Mouse (Mus musculus) spleen, adult 2 months (tissue): ENCODE data around the gene Tollip. TPM values are rescaled to one million over a fixed set of nuclear protein-coding genes. Genes with fewer than 3 reads are reported as not detected.

Experiments
- DNase-seq, 2 experiments: peaks; one replicate each; pipeline versions ENCODE4 v3.0.0 to v3.0.0-alpha.2; 2012 to 2021; ENCODE audit warnings: low spot score in 2 of 2, low read depth in 1 of 2
- H3K27ac ChIP-seq: fragments of 200-500 bp; 2 replicates; pipeline ENCODE4 v1.5.1; 2012; ENCODE audit warnings: low read length, inconsistent platforms; ENCODE audit not compliant: insufficient read depth
- H3K27me3 ChIP-seq: fragments of 200-500 bp; 2 replicates; pipeline ENCODE4 v1.6.1; 2012; ENCODE audit warnings: mild to moderate bottlenecking, moderate library complexity, low read length, inconsistent platforms; ENCODE audit not compliant: control insufficient read depth, insufficient read depth
- H3K36me3 ChIP-seq: fragments of 200-500 bp; 2 replicates; pipeline ENCODE4 v1.6.1; 2012; ENCODE audit warnings: mild to moderate bottlenecking, low read length, inconsistent platforms; ENCODE audit not compliant: control insufficient read depth, insufficient read depth
- H3K4me1 ChIP-seq: fragments of 200-500 bp; 2 replicates; pipeline ENCODE4 v1.6.1; 2011; ENCODE audit warnings: inconsistent platforms; ENCODE audit not compliant: control insufficient read depth, insufficient read depth, insufficient read length
- H3K4me3 ChIP-seq: fragments of 200-500 bp; 2 replicates; pipeline ENCODE4 v1.5.1; 2011; ENCODE audit warnings: mild to moderate bottlenecking, inconsistent platforms; ENCODE audit not compliant: insufficient read depth, insufficient read length; ENCODE audit errors: extremely low read depth
- CTCF ChIP-seq: fragments of 200-500 bp; IDR thresholded peaks from 2 replicates; pipeline ENCODE4 v1.5.1; 2011; ENCODE audit warnings: mild to moderate bottlenecking, inconsistent platforms; ENCODE audit not compliant: insufficient read depth, insufficient read length, insufficient replicate concordance; ENCODE audit errors: extremely low read depth
- POLR2A ChIP-seq: fragments of 200-500 bp; IDR thresholded peaks from 2 replicates; pipeline ENCODE4 v1.6.1; 2011; ENCODE audit warnings: low read depth, low read length, inconsistent platforms
- WGBS: fragments of 180-500 bp; shearing (Covaris S2); methylation state at CpG from one replicate; pipeline ENCODE4 v1.1.7; 2018; 5-methylcytosine and 5-hydroxymethylcytosine counted together
- polyA plus RNA-seq: library from polyadenylated mRNA; depleted of rRNA; stranded (reverse); fragments of >200 nt; gene quantifications from 2 replicates; pipeline ENCODE4 v1.2.3, GENCODE M21; 2012

Gene Tollip
- polyA plus RNA-seq, 1 experiment: 40.8 TPM

DNA sequence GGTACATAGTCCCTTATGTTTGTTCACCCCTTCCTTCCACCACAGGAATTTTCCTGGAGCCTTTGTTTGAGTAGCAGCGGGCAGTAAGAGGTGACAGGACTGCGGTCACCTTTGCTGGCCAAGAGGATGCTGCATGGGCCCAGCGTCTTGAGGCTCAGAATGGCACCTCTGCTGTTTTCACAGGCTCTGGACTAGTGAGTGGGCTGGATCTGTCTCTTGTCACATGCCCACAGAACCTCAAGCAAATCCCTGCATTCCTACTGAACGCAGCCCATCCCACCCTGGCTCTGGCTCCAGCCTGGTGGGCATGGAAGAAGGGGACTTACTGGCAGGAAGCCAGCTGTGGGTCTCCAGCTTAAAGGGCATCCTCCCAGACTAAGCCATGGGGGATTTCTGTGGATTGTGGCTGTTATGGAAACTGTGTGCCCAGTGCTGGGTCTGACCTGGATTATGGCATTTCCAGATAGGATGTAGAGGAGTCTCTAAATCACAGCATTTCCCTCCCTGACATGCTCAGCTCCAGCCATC lies 39.3 kb upstream of the Tollip start:
- H3K4me1 ChIP-seq: no peaks in the 10 kb centered on the region
- no peaks in the 10 kb centered on the region for H3K36me3 ChIP-seq
- 82% methylated on average over 4 of the region's 4 CpGs for WGBS
- H3K27me3 ChIP-seq: no peaks in the 10 kb centered on the region
- no peak for DNase-seq
- H3K27ac ChIP-seq: no peak overlapping the region
- no peak for TF ChIP-seq CTCF
- no peak for TF ChIP-seq POLR2A
- H3K4me3 ChIP-seq: no peak overlapping the region

DNA sequence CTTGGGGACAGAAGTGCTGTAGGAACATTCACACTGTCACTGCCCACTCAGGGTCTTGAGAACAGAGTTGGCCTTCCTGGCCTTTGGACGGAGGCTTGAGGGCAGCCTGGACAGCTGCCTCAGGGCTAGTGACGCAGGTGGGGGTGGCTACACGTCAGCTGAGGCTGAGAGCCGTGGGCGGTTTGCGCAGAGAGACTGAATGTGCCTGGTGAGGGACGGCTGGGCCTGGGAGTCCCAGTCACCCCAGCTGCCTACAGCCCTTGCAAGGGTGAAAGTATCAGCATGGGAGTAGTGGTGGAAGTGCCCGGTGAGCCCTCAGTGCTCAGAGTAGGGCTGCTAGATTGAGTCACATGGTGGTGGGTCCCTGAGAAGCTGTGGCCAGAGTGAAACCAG lies 37.9 kb upstream of the Tollip start:
- no peak for DNase-seq
- H3K27ac ChIP-seq: no peak overlapping the region
- 88% methylated on average over 8 of the region's 8 CpGs for WGBS
- H3K27me3 ChIP-seq: 0 out of 2 replicates have a peak, but pooled peaks cover under 1% of the 10 kb centered on the region
- H3K4me3 ChIP-seq: no peak overlapping the region
- no peaks in the 10 kb centered on the region for H3K4me1 ChIP-seq
- TF ChIP-seq CTCF (no peak), POLR2A (no peak)
- no peaks in the 10 kb centered on the region for H3K36me3 ChIP-seq

DNA sequence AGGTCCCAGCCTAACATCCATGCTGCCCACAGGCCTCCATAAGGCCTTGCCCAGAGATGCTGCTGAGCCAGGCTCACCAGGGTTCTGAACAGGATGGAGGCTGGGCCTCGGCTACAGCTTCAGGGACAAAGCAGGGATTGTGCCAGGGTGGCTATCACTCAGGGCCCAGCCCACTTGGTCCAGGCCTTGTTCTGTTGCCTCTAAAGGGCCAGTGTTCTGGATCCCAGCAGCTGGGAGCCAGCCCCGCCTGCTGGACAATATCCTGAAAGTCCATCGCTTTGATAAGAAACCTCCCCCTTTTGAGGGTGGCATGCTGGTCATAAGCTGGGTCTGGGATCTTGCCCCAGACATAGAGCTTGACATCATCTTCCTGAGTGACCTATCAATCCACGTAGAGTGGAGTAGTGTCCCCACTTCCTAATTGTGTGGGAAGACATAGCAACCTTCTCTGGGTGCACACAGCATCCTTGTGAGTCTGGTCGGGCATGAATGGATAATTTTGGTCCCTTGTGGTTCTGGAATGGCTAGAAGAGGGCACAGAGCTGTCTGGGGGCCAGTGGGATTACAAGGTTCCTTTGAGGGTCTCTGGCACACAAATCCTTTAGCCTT lies 37.4 kb upstream of the Tollip start:
- TF ChIP-seq CTCF: no peak
- TF ChIP-seq POLR2A: no peak
- H3K27ac ChIP-seq: no peak overlapping the region

DNA sequence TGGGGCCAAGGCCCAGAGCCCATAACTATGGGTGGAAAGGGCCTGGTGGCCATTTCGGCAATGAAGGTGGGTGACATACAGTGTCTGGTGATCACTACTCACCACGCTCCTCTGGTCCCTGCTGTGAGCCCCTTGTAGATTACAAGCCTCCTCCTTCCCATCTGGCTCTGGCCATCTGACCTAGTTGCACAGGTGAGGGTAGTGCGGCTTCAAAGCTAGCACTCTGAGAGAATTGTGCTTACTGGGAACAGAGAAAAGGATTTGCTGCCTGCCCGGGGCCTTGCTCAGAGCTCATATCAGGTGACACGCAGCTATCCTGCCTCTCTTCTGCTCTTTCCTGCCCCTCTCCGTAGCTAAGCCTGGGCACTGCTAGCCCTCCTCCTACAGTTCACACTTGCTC lies 35.3 kb upstream of the Tollip start:
- H3K27ac ChIP-seq: no peak overlapping the region
- 72% methylated on average over 6 of the region's 6 CpGs for WGBS
- TF ChIP-seq CTCF (no peak), POLR2A (no peak)
- no peaks in the 10 kb centered on the region for H3K36me3 ChIP-seq
- peaks cover 18% of the 10 kb centered on the region for H3K27me3 ChIP-seq
- DNase-seq: no peak
- peaks cover 4% of the 10 kb centered on the region; the same call in 1 of the 2 replicates for H3K4me1 ChIP-seq
- H3K4me3 ChIP-seq: no peak overlapping the region

More for the DNA sequence above, 37.4 kb upstream of the Tollip start:
- 78% methylated on average over 5 of the region's 5 CpGs for WGBS
- no peak for DNase-seq
- H3K4me3 ChIP-seq: no peak overlapping the region
- no peaks in the 10 kb centered on the region for H3K4me1 ChIP-seq
- peaks cover 2% of the 10 kb centered on the region; the same call in 1 of the 2 replicates for H3K27me3 ChIP-seq
- H3K36me3 ChIP-seq: no peaks in the 10 kb centered on the region

DNA sequence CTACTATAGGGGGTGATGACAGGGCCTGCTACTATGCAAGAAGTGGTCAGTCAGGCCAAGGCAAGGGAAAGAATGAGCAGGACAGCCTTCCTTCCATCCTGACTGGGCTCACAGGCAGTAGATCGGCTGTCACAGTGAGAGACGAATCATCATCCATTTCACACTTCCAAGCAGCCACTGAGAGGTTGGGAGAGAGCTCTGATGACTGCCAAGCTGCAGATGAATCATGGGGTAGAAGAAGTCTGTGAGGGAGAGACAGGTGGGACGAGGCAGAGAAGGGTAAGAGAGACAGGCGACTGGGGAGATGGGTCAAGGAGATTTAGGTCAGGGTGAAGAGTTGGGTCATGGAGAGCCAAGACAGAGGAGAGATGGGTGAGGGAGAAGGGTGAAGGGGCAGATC lies 34.6 kb upstream of the Tollip start:
- WGBS: 80% methylated on average over 4 of the region's 4 CpGs
- H3K4me1 ChIP-seq: peaks cover 4% of the 10 kb centered on the region; the same call in 1 of the 2 replicates
- TF ChIP-seq CTCF (no peak), POLR2A (no peak)
- H3K27me3 ChIP-seq: peaks cover 18% of the 10 kb centered on the region
- H3K27ac ChIP-seq: no peak overlapping the region
- H3K4me3 ChIP-seq: no peak overlapping the region
- no peak for DNase-seq
- H3K36me3 ChIP-seq: no peaks in the 10 kb centered on the region

DNA sequence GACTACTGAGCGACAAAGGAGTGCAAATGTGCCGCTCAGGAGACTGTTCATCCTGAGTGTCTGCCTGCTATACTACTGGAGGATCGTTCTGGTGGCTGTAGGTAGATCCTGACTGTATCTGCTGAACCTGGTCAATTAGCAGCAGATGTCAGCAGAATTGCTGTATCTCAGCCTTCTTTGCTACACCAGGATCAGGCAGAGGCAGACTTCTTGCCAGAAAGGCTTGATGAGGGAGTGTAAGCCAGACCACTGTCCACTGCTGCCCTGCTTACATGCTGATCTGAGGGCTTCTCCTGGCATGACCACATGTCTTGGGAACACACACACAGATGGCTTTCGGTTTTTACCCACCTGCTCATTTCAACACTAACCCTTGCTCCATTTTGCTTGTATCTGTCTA lies 33.5 kb upstream of the Tollip start:
- H3K4me1 ChIP-seq: peaks cover 4% of the 10 kb centered on the region; the same call in 1 of the 2 replicates
- H3K27ac ChIP-seq: no peak overlapping the region
- no peak for TF ChIP-seq CTCF
- no peak for TF ChIP-seq POLR2A
- WGBS: 91% methylated on average over 4 of the region's 4 CpGs
- peaks cover 18% of the 10 kb centered on the region for H3K27me3 ChIP-seq
- H3K4me3 ChIP-seq: no peak overlapping the region
- no peaks in the 10 kb centered on the region for H3K36me3 ChIP-seq
- DNase-seq: no peak
